Mouse (Mus musculus) heart, embryonic 11.5 days (tissue): Measurements from ENCODE around the gene Hsd3b7. TPM values are rescaled to one million over a fixed set of nuclear protein-coding genes. Genes with fewer than 3 reads are reported as not detected.

ENCODE experiments used
- ATAC-seq: fragments of 200-750 bp; cut with Nextera tagmentation; replicated peaks from 2 replicates; pipeline ENCODE4 v1.8.0; 2017; ENCODE audit warnings: moderate library complexity; ENCODE audit not compliant: insufficient number of reproducible peaks, low FRiP score, low TSS enrichment
- H3K27ac ChIP-seq: fragments of 300-500 bp; sonication (generic); 2 replicates; pipeline ENCODE4 v1.5.1; 2014; ENCODE audit warnings: mild to moderate bottlenecking, low read depth, low read length
- H3K27me3 ChIP-seq: fragments of 300-500 bp; sonication (generic); 2 replicates; pipeline ENCODE4 v1.6.1; 2014; ENCODE audit warnings: mild to moderate bottlenecking, low read length, mixed read lengths; ENCODE audit not compliant: control insufficient read depth, insufficient read depth
- H3K36me3 ChIP-seq: fragments of 300-500 bp; sonication (generic); 2 replicates; pipeline ENCODE4 v1.6.1; 2014; ENCODE audit warnings: mild to moderate bottlenecking, low read length, moderate library complexity, mixed read lengths; ENCODE audit not compliant: control insufficient read depth, insufficient read depth
- H3K4me1 ChIP-seq: fragments of 300-500 bp; sonication (generic); 2 replicates; pipeline ENCODE4 v1.6.1; 2014; ENCODE audit warnings: low read length; ENCODE audit not compliant: control insufficient read depth, insufficient read depth
- H3K4me2 ChIP-seq: fragments of 300-500 bp; sonication (generic); 2 replicates; pipeline ENCODE4 v1.6.1; 2014; ENCODE audit warnings: mild to moderate bottlenecking, moderate library complexity
- H3K4me3 ChIP-seq: fragments of 300-500 bp; sonication (generic); 2 replicates; pipeline ENCODE4 v1.5.1; 2014; ENCODE audit warnings: low read depth, low read length
- H3K9ac ChIP-seq: fragments of 300-500 bp; sonication (generic); 2 replicates; pipeline ENCODE4 v1.6.1; 2014; ENCODE audit warnings: mild to moderate bottlenecking, low read depth, low read length, moderate library complexity
- H3K9me3 ChIP-seq: fragments of 300-500 bp; sonication (generic); replicated peaks from 2 replicates; pipeline ENCODE4 v1.6.1; 2016; ENCODE audit warnings: low read length; ENCODE audit not compliant: control insufficient read depth
- WGBS: fragments of 180-500 bp; shearing (Covaris S2); extraction: QIAGEN DNeasy Blood & Tissue Kit; methylation state at CpG from one replicate; pipeline ENCODE4 v1.1.7; 2014; ENCODE audit not compliant: insufficient replicate concordance; 5-methylcytosine and 5-hydroxymethylcytosine counted together
- polyA plus RNA-seq: library from polyadenylated mRNA; unstranded; fragments of >200 nt; fragmentation: Nextera tagmentation; extraction: Ambion mirVana; gene quantifications from 2 replicates; pipeline ENCODE4 v1.2.1, GENCODE M21; 2014

The Hsd3b7 gene
- polyA plus RNA-seq, 1 experiment from 2014 or later: 18.1 TPM

- peaks cover 19% of the 10 kb centered on the region for H3K36me3 ChIP-seq
- peaks cover 16% of the 10 kb centered on the region for H3K4me1 ChIP-seq
- H3K27me3 ChIP-seq: peaks cover 8% of the 10 kb centered on the region
- H3K9me3 ChIP-seq: no peaks in the 10 kb centered on the region
- no peak overlapping the region for H3K4me2 ChIP-seq
- H3K9ac ChIP-seq: no peak overlapping the region
- H3K4me3 ChIP-seq: no peak overlapping the region
- ATAC-seq: no peak
- WGBS: 77% methylated on average over 2 of the region's 2 CpGs
- H3K27ac ChIP-seq: no peak overlapping the region
Observed at GRCm38 (mm10) chr7:127765756-127766155, 34.6 kb upstream of the Hsd3b7 start.

DNA sequence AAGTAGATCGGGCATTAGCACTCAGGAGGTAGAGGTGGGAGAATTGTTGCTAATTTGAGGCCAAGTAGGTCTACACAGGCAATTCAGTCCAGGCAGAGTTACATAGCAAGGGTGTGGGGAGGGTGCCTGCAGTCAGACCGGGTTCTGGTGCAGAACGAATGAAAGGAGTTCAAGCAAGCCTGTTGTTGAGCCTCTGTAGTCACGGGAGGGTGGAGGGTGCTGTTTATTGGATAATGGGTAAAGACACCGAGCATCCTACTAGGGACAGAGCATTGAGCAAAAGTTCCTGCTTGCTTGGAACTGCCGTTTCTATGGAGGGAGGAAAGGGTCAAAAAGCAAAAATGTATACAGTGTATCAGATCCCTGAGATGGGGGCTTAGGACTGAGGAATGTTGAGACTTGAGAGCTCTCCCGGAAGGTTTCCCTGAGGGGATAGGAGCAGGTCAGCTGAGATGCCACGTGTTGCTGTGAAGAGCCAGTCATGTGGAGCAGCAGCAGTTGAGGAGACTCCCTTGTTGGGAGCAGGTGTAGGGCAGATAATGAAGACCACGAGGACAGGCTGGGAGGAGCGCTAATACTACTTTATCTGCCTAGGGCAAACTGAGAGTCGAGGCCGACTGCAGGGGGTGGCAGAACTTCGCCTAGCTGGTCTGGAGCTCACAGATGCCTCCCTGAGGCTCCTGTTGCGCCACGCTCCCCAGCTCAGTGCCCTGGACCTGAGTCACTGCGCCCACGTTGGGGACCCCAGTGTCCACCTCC, 33.4 kb upstream of the Hsd3b7 start:
- Histone ChIP-seq H3K4me2 (peak overlapping the region; percentile 34), H3K4me1 (peaks cover 18% of the 10 kb centered on the region), H3K27me3 (peaks cover 8% of the 10 kb centered on the region), H3K9ac (peak overlapping the region; percentile 1; the same call in 1 of the 2 replicates), H3K36me3 (peaks cover 19% of the 10 kb centered on the region), H3K9me3 (no peaks in the 10 kb centered on the region), H3K4me3 (no peak overlapping the region), H3K27ac (peak overlapping the region; percentile 51; the same call in 1 of the 2 replicates)
- peak; percentile 70 for ATAC-seq
- WGBS: 64% methylated on average over 17 of the region's 17 CpGs

- Histone ChIP-seq H3K4me3 (no peak overlapping the region), H3K9me3 (no peaks in the 10 kb centered on the region), H3K36me3 (peaks cover 15% of the 10 kb centered on the region), H3K9ac (peak overlapping the region; percentile 1; the same call in 1 of the 2 replicates), H3K27me3 (peaks cover 4% of the 10 kb centered on the region), H3K4me1 (peaks cover 18% of the 10 kb centered on the region), H3K4me2 (peak overlapping the region; percentile 34), H3K27ac (no peak overlapping the region)
- 87% methylated on average over 19 of the region's 19 CpGs for WGBS
- no peak for ATAC-seq
Observed at GRCm38 (mm10) chr7:127767671-127768345, 32.6 kb upstream of the Hsd3b7 start.

GRCm38 (mm10) chr7:127768346-127768996, 31.9 kb upstream of the Hsd3b7 start:
- 48% methylated on average over 13 of the region's 13 CpGs for WGBS
- peaks cover 14% of the 10 kb centered on the region for H3K36me3 ChIP-seq
- no peak for ATAC-seq

DNA sequence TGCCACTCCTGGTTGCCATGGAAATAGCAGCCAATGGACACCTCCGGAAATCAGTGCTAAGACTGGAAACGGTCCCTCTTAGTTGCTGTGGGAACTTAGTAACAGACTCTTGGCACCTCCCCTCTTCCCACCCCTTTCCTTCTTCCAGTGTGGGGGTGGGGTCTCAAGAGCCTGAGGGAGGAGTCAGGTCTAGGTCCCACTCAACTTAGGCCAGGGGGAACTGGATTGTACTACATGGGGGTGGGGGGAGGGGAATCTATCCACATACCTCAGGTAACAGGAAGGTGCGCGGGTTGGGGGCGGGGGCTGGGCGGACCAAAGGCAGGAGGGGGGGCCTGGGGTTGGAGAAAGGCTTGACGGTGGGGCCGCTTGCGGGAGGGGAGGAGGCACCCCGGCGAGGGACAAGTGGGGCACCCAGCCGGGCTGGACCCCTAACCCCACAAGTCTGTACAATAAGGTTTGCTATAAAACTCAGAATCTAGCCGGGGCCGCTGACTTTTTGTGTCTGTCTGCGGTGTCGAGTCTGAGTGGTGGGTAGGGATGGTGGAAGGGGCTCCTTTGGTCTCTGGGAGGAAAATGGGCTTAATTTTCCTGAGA, 31.3 kb upstream of the Hsd3b7 start:
- Histone ChIP-seq H3K27me3 (no peaks in the 10 kb centered on the region), H3K4me2 (peak overlapping the region; percentile 99), H3K9ac (peak overlapping the region; percentile 92), H3K4me3 (peak overlapping the region; percentile 70), H3K27ac (peak overlapping the region; percentile 85), H3K9me3 (no peaks in the 10 kb centered on the region), H3K36me3 (peaks cover 10% of the 10 kb centered on the region), H3K4me1 (peaks cover 21% of the 10 kb centered on the region)
- peak; percentile 71 for ATAC-seq
- WGBS: 2% methylated on average over 16 of the region's 16 CpGs

More at GRCm38 (mm10) chr7:127768346-127768996, 31.9 kb upstream of the Hsd3b7 start:
- Histone ChIP-seq H3K4me1 (peaks cover 18% of the 10 kb centered on the region), H3K9ac (no peak overlapping the region), H3K4me2 (peak overlapping the region; percentile 99), H3K9me3 (no peaks in the 10 kb centered on the region), H3K27me3 (peaks cover under 1% of the 10 kb centered on the region; the same call in 1 of the 2 replicates), H3K4me3 (no peak overlapping the region), H3K27ac (no peak overlapping the region)

DNA sequence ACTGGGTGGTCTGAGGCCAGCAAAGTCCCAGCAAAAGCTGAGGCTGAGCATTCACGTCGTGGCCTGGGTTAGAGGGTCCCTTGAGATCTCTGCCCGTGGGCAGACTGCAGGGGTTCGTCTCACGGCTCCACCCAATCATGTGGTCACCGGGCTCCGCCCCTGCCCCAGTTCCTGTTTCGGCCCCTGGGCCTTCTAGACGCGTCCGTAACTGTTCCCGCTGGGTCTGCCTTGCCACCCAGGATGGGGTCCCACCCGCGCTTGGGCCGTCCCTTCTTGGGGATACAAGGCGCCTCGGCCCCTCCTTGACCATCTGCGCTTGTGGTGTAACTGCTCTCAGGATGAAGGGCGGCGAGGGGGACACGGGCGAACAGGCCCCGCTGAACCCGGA, 30.8 kb upstream of the Hsd3b7 start, which contains the start of gene Orai3:
Gene Orai3 (plus strand): TSS at position 165 of the 388 bp plus-strand sequence.
- H3K27me3 ChIP-seq: no peaks in the 10 kb centered on the region
- peak within 1 kb of the TSS; percentile 85 for H3K27ac ChIP-seq
- H3K4me1 ChIP-seq: peaks cover 22% of the 10 kb centered on the region
- peak; percentile 74 for ATAC-seq
- peak within 1 kb of the TSS; percentile 99 for H3K4me2 ChIP-seq
- H3K36me3 ChIP-seq: peaks cover 9% of the 10 kb centered on the region
- peak within 1 kb of the TSS; percentile 70 for H3K4me3 ChIP-seq
- WGBS: under 1% methylated on average over 24 of the region's 24 CpGs
- no peaks in the 10 kb centered on the region for H3K9me3 ChIP-seq
- peak within 1 kb of the TSS; percentile 92 for H3K9ac ChIP-seq

DNA sequence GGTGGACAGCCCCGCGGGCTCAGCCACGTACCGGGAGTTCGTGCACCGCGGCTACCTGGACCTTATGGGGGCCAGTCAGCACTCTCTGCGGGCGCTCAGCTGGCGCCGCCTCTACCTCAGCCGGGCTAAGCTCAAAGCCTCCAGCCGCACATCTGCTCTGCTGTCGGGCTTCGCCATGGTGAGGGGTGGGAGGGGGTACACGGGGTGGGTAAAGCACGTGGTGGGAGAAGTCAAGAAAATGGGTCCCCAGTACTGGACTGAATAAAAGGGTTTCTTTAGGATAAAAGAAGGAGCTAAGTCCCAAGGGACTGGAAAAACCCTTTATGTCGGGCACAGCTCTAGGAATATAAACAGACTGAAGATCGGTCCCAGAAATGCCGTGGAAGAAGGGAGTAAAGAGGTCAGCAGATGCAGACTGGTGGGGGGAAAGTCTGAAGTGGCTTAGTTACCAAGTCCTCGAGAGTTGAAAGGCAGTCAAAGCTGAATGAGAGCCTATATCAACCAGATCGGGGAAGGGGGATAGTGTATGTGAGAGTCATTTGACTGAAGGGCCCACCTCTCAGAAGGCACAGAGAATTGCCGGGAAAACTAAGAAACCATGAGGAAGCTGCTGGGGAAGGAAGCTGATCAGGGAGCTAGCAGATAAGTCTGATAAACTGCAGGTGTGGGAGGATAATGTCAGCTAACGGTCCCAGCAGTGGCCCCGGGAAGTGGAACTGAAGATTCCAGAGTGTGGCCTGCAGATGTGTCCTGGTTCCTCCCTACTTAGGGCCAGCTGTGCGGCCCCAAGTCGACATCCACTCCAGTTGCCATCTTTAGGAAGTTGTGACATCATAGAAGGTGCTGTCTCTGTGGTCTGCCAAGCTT, 30.1 kb upstream of the Hsd3b7 start:
- Histone ChIP-seq H3K27me3 (no peaks in the 10 kb centered on the region), H3K36me3 (peaks cover 9% of the 10 kb centered on the region), H3K4me1 (peaks cover 22% of the 10 kb centered on the region), H3K9ac (peak overlapping the region; percentile 92), H3K27ac (peak overlapping the region; percentile 85), H3K9me3 (no peaks in the 10 kb centered on the region), H3K4me3 (peak overlapping the region; percentile 70), H3K4me2 (peak overlapping the region; percentile 99)
- ATAC-seq: peak; percentile 1; the same call in 1 of the 2 replicates
- WGBS: 2% methylated on average over 27 of the region's 27 CpGs
